Mouse (Mus musculus) limb, embryonic 13.5 days (tissue): Measurements from ENCODE around the gene Ndufa12. TPM values are rescaled to one million over a fixed set of nuclear protein-coding genes. Genes with fewer than 3 reads are reported as not detected.

Source experiments
- ATAC-seq: fragments of 200-750 bp; cut with Nextera tagmentation; 2 replicates; pipeline ENCODE4 v1.8.0; 2017; ENCODE audit warnings: low read depth, moderate number of reproducible peaks, moderate TSS enrichment; ENCODE audit not compliant: low FRiP score
- H3K27ac ChIP-seq: fragments of 300-500 bp; sonication (generic); 2 replicates; pipeline ENCODE4 v1.5.1; 2015; ENCODE audit warnings: inconsistent platforms, mild to moderate bottlenecking, moderate library complexity
- H3K27me3 ChIP-seq: fragments of 300-500 bp; sonication (generic); 2 replicates; pipeline ENCODE4 v1.6.1; 2015; ENCODE audit warnings: mild to moderate bottlenecking, inconsistent platforms
- H3K36me3 ChIP-seq: fragments of 300-500 bp; sonication (generic); 2 replicates; pipeline ENCODE4 v1.6.1; 2015; ENCODE audit warnings: inconsistent platforms, mild to moderate bottlenecking, moderate library complexity
- H3K4me1 ChIP-seq: fragments of 300-500 bp; sonication (generic); 2 replicates; pipeline ENCODE4 v1.6.1; 2015; ENCODE audit warnings: inconsistent platforms
- H3K4me2 ChIP-seq: fragments of 300-500 bp; sonication (generic); replicated peaks from 2 replicates; pipeline ENCODE4 v1.6.1; 2015; ENCODE audit warnings: inconsistent platforms, mild to moderate bottlenecking, moderate library complexity
- H3K4me3 ChIP-seq: fragments of 300-500 bp; sonication (generic); 2 replicates; pipeline ENCODE4 v1.5.1; 2015; ENCODE audit warnings: moderate library complexity, mild to moderate bottlenecking, inconsistent platforms
- H3K9ac ChIP-seq: fragments of 300-500 bp; sonication (generic); 2 replicates; pipeline ENCODE4 v1.6.1; 2015; ENCODE audit warnings: mild to moderate bottlenecking, inconsistent platforms
- H3K9me3 ChIP-seq: fragments of 300-500 bp; sonication (generic); 2 replicates; pipeline ENCODE4 v1.6.1; 2016; ENCODE audit warnings: inconsistent platforms
- WGBS: fragments of 180-500 bp; shearing (Covaris S2); methylation state at CpG from one replicate; pipeline ENCODE4 v1.1.7; 2015; 5-methylcytosine and 5-hydroxymethylcytosine counted together
- polyA plus RNA-seq: library from polyadenylated mRNA; unstranded; fragments of >200 nt; fragmentation: Nextera tagmentation; extraction: Ambion mirVana; gene quantifications from 2 replicates; pipeline ENCODE4 v1.2.1, GENCODE M21; 2015

Gene Ndufa12
- polyA plus RNA-seq, result 306 and 316 TPM in 2 replicates

GRCm38 (mm10) chr10:94198482-94199405 is at the start of gene Ndufa12:
Ndufa12 (plus strand) TSS chr10:94198720.
- Histone ChIP-seq H3K4me3 (peak within 1 kb of the TSS; percentile 88), H3K9ac (peak within 1 kb of the TSS; percentile 85), H3K27ac (peak within 1 kb of the TSS; percentile 55; the same call in 1 of the 2 replicates), H3K4me2 (peak within 1 kb of the TSS; percentile 89), H3K9me3 (no peaks in the 10 kb centered on the region), H3K27me3 (no peaks in the 10 kb centered on the region), H3K4me1 (peaks cover 17% of the 10 kb centered on the region), H3K36me3 (peaks cover 44% of the 10 kb centered on the region)
- under 1% methylated on average over 46 of the region's 46 CpGs for WGBS
- ATAC-seq, result peak; percentile 97

- H3K27me3 ChIP-seq, result no peaks in the 10 kb centered on the region
- H3K4me1 ChIP-seq, result peaks cover 20% of the 10 kb centered on the region
- H3K4me3 ChIP-seq, result no peak overlapping the region
- H3K27ac ChIP-seq, result no peak overlapping the region
- 84% methylated on average over 4 of the region's 4 CpGs for WGBS
- H3K4me2 ChIP-seq, result no peak overlapping the region
- H3K9ac ChIP-seq, result no peak overlapping the region
- ATAC-seq, result no peak
- H3K9me3 ChIP-seq, result no peaks in the 10 kb centered on the region
- H3K36me3 ChIP-seq, result no peaks in the 10 kb centered on the region
These were observed 47.0 kb upstream of the Ndufa12 start for GRCm38 (mm10) chr10:94151488-94151887.

- H3K4me2 ChIP-seq, result no peak overlapping the region
- peaks cover 19% of the 10 kb centered on the region for H3K36me3 ChIP-seq
- H3K4me3 ChIP-seq, result no peak overlapping the region
- ATAC-seq, result no peak
- H3K27me3 ChIP-seq, result no peaks in the 10 kb centered on the region
- H3K27ac ChIP-seq, result no peak overlapping the region
- H3K9ac ChIP-seq, result no peak overlapping the region
- H3K4me1 ChIP-seq, result peaks cover 18% of the 10 kb centered on the region
- H3K9me3 ChIP-seq, result no peaks in the 10 kb centered on the region
These were observed 44.7 kb upstream of the Ndufa12 start for GRCm38 (mm10) chr10:94153841-94154240.

GRCm38 (mm10) chr10:94158962-94159361 is 39.6 kb upstream of the Ndufa12 start:
- H3K36me3 ChIP-seq, result peaks cover 47% of the 10 kb centered on the region
- no peak overlapping the region for H3K4me2 ChIP-seq
- H3K27me3 ChIP-seq, result no peaks in the 10 kb centered on the region
- ATAC-seq, result no peak
- H3K27ac ChIP-seq, result no peak overlapping the region
- no peaks in the 10 kb centered on the region for H3K9me3 ChIP-seq
- H3K4me1 ChIP-seq, result no peaks in the 10 kb centered on the region
- WGBS, result 88% methylated on average over 6 of the region's 6 CpGs
- no peak overlapping the region for H3K4me3 ChIP-seq
- H3K9ac ChIP-seq, result no peak overlapping the region

- Histone ChIP-seq H3K4me3 (no peak overlapping the region), H3K9me3 (no peaks in the 10 kb centered on the region), H3K36me3 (peaks cover 51% of the 10 kb centered on the region), H3K27ac (no peak overlapping the region), H3K9ac (no peak overlapping the region), H3K4me1 (no peaks in the 10 kb centered on the region), H3K4me2 (no peak overlapping the region), H3K27me3 (no peaks in the 10 kb centered on the region)
- ATAC-seq, result no peak
- 87% methylated on average over 4 of the region's 4 CpGs for WGBS
These were observed 39.1 kb upstream of the Ndufa12 start for GRCm38 (mm10) chr10:94159406-94159805.

GRCm38 (mm10) chr10:94161051-94161765 is 37.3 kb upstream of the Ndufa12 start:
- Histone ChIP-seq H3K4me3 (no peak overlapping the region), H3K27me3 (no peaks in the 10 kb centered on the region), H3K4me2 (no peak overlapping the region), H3K4me1 (no peaks in the 10 kb centered on the region), H3K9ac (no peak overlapping the region), H3K9me3 (no peaks in the 10 kb centered on the region), H3K36me3 (peaks cover 62% of the 10 kb centered on the region), H3K27ac (no peak overlapping the region)
- no peak for ATAC-seq
- WGBS, result 87% methylated on average over 5 of the region's 5 CpGs

GRCm38 (mm10) chr10:94162031-94162430 is 36.5 kb upstream of the Ndufa12 start:
- Histone ChIP-seq H3K36me3 (peaks cover 64% of the 10 kb centered on the region), H3K4me1 (no peaks in the 10 kb centered on the region), H3K9ac (no peak overlapping the region)

GRCm38 (mm10) chr10:94164104-94164845 is 34.2 kb upstream of the Ndufa12 start:
- Histone ChIP-seq H3K4me2 (no peak overlapping the region), H3K36me3 (peaks cover 67% of the 10 kb centered on the region), H3K4me1 (no peaks in the 10 kb centered on the region), H3K9ac (no peak overlapping the region), H3K9me3 (no peaks in the 10 kb centered on the region), H3K4me3 (no peak overlapping the region), H3K27me3 (no peaks in the 10 kb centered on the region), H3K27ac (no peak overlapping the region)
- WGBS, result 75% methylated on average over 5 of the region's 5 CpGs
- no peak for ATAC-seq

More at GRCm38 (mm10) chr10:94162031-94162430, 36.5 kb upstream of the Ndufa12 start:
- H3K27ac ChIP-seq, result no peak overlapping the region
- WGBS, result 94% methylated on average over 7 of the region's 7 CpGs
- no peak for ATAC-seq
- no peak overlapping the region for H3K4me2 ChIP-seq
- H3K27me3 ChIP-seq, result no peaks in the 10 kb centered on the region
- no peak overlapping the region for H3K4me3 ChIP-seq
- no peaks in the 10 kb centered on the region for H3K9me3 ChIP-seq

- no peak overlapping the region for H3K4me2 ChIP-seq
- WGBS, result 89% methylated on average over 16 of the region's 16 CpGs
- H3K27me3 ChIP-seq, result no peaks in the 10 kb centered on the region
- H3K4me1 ChIP-seq, result no peaks in the 10 kb centered on the region
- H3K4me3 ChIP-seq, result no peak overlapping the region
- H3K27ac ChIP-seq, result no peak overlapping the region
- peaks cover 5% of the 10 kb centered on the region; the same call in 1 of the 2 replicates for H3K9me3 ChIP-seq
- no peak overlapping the region for H3K9ac ChIP-seq
- ATAC-seq, result no peak
- H3K36me3 ChIP-seq, result peaks cover 69% of the 10 kb centered on the region
These were observed 33.1 kb upstream of the Ndufa12 start for GRCm38 (mm10) chr10:94165426-94165825.

- 92% methylated on average over 11 of the region's 11 CpGs for WGBS
- Histone ChIP-seq H3K4me2 (no peak overlapping the region), H3K4me3 (no peak overlapping the region)
These were observed 31.3 kb upstream of the Ndufa12 start for GRCm38 (mm10) chr10:94167051-94167750.

GRCm38 (mm10) chr10:94171440-94172130 is 26.9 kb upstream of the Ndufa12 start:
- 0 out of 2 replicates have a peak, but pooled peaks have one; percentile 36 for ATAC-seq
- WGBS, result 67% methylated on average over 12 of the region's 12 CpGs
- Histone ChIP-seq H3K27me3 (no peaks in the 10 kb centered on the region), H3K9ac (no peak overlapping the region), H3K4me3 (no peak overlapping the region), H3K36me3 (peaks cover 83% of the 10 kb centered on the region), H3K4me1 (no peaks in the 10 kb centered on the region), H3K27ac (no peak overlapping the region), H3K4me2 (no peak overlapping the region), H3K9me3 (peaks cover 5% of the 10 kb centered on the region; the same call in 1 of the 2 replicates)

More at GRCm38 (mm10) chr10:94167051-94167750, 31.3 kb upstream of the Ndufa12 start:
- Histone ChIP-seq H3K9ac (no peak overlapping the region; the same call in 1 of the 2 replicates), H3K4me1 (no peaks in the 10 kb centered on the region), H3K27ac (no peak overlapping the region), H3K36me3 (peaks cover 75% of the 10 kb centered on the region), H3K9me3 (peaks cover 5% of the 10 kb centered on the region; the same call in 1 of the 2 replicates), H3K27me3 (no peaks in the 10 kb centered on the region)
- no peak for ATAC-seq
